Mouse (Mus musculus): ENCODE data around the gene Rap1gap2. TPM values are rescaled to one million over a fixed set of nuclear protein-coding genes. Genes with fewer than 3 reads are reported as not detected.

Gene Rap1gap2
- 5.9 and 11.5 TPM in 2 replicates for total RNA-seq (2021)
- long read RNA-seq, partial matches to known transcripts, result 1 of 5 reads
- long read RNA-seq, other reads (novel, unspliced or antisense), result 4 of 5 reads

GRCm38 (mm10) chr11:74610545-74611176 lies at the start of gene Rap1gap2:
Rap1gap2 (minus strand) TSS chr11:74610915.
- peak; percentile 55 for DNase-seq

DNA sequence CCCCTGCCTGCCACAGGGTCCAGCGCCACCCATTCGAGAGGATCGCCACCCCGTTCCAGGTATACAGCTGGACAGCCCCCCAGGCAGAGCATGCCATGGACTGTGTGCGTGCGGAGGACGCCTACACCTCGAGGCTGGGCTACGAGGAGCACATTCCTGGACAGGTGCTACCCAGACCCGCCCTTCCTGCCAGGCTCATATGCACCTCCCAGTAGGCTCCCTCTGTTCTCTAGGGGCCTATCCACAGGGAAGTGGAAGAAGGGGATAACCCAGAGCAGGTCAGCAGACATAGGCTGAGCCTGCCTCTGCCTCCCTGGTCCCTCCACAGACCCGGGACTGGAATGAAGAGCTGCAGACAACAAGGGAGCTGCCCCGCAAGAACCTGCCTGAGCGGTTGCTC lies 49.6 kb upstream of the Rap1gap2 start:
- no peak for DNase-seq

GRCm38 (mm10) chr11:74655941-74656340 lies 45.2 kb upstream of the Rap1gap2 start:
- no peak for DNase-seq

DNA sequence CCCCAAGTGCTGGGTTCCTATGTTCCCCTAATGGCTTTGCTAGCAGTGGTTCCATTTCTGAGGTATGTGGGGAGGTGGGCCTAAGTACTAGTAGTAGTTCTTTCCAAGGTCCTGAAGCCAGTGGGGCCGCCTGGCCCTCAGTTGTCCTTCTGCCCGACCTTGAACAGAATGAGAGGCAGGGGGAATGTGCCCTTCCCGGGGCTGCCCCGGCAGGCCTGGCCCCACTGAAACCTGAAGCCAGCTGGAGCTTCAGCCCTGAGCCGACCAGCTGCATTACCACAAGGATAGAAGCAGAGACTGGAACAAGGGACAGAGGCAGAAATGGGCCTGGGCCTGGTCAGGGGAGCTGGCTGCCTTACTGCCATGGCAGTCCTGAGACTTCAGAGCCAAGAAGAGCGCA lies 42.7 kb upstream of the Rap1gap2 start:
- peak; percentile 59 for DNase-seq

GRCm38 (mm10) chr11:74652791-74653191 lies 42.1 kb upstream of the Rap1gap2 start:
- peak; percentile 65 for DNase-seq

- no peak for DNase-seq
These were observed 39.9 kb upstream of the Rap1gap2 start for GRCm38 (mm10) chr11:74650576-74651100.

DNA sequence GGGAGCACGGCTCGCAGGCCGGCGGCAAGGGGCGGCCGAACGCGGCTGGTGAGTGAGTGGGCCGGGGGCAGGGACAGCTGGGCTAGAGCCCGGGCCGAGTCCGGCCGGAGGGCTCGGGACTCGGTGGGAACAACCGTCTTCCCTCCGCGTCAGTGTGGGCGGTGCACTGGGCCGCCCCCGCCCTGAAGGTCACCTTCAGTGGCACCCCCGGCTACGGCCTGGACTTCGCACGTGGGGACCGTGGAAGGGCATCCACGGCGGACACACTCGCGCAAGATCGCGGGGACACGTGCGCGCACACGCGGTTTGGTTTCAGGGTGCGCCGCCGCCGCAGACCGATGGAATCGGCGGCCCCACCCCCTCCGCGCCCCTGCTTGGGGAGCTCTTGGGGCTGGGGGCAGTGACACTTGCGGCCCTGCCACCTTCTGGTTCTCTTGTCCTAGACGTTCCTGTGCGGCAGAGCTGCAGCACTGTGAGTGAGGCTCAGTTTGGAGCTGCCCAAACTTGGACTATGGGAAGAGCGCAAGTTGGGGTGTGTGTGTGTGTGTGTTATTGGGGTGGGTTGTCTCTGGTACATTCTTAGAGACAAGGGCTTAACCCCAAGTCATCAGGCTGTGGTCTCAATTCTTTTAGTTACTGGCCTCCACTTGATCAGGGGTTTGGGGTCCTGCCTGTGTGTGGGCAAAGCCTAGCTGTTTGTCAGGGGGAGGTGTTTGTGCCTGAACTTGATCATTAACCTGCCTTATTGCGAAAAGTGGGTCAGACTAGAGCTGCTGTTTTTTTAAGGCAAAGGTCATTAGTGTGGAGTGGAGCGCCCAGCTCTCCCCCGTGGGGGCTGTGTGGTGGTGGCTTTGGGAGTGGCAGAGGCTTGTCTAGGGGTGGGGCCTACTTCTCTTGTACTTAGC lies 39.2 kb upstream of the Rap1gap2 start:
- peak; percentile 60 for DNase-seq

- peak; percentile 99 for DNase-seq
These were observed 38.5 kb upstream of the Rap1gap2 start, which contains the start of gene Cluh for GRCm38 (mm10) chr11:74649095-74649646. Cluh (plus strand) TSS chr11:74649495.

GRCm38 (mm10) chr11:74648676-74649075 lies 38.0 kb upstream of the Rap1gap2 start:
- no peak for DNase-seq

GRCm38 (mm10) chr11:74647966-74648365 lies 37.3 kb upstream of the Rap1gap2 start:
- no peak for DNase-seq

DNA sequence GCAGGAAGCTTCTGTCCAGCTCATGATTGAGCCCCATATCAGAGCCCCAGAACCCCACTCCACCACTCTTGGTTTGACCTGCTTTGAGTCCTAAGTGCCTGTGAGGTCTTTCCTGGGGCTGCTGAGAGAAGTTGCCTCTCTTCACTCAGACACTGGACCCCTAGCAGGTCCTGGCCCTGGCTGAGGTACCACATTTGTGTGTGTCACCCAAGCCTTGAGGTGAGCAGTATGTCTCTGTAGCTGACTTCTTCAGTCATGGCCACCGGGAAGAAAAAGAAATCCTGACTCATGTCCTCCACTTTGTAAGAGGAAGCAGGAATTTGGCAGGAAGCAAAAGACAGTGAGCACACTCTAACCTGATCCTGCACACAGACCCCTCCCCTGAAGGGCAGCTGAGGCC lies 28.9 kb upstream of the Rap1gap2 start:
- DNase-seq, result no peak

- DNase-seq, result no peak
These were observed 28.2 kb upstream of the Rap1gap2 start for GRCm38 (mm10) chr11:74638791-74639411.

DNA sequence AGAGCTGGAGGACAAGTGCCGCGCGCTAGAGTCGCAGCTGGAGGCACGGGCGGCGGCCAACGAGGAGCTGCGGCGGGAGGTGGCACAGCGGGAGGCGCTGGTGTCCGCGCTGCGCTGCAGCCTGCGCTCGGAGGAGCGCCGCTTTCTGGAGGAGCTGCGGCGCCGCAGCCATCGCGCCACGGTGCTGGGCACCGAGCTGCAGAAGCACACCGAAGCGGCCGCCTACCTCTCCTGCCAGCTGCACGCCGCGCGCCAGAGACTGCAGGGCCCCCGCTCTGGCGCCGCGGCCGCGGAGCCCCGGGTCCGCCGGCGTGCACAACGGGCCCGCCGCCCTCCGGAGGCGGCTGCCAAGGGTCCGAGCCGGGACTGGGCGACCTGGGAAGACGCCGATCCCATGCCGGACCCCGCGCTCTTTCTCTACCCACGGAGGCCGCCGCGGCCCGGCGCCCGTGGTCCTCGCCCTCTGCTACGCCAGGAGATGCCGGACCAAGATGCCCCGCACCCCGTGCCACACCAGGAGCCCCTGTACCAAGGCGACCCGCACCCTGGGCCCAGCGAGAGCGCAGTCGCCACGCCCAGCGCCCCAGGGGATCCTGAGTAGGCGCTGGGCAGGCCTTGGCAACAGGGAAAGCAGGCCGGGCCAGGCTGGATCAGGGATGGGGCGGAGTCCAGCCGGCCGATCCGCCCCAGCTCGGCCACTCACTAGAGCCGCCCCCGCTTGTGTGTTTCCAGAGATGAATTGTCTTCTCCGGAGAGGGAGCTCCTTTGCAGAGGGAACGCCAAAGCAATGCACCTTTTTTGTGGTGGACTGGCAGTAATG lies 27.5 kb upstream of the Rap1gap2 start:
- peak; percentile 88 for DNase-seq

DNA sequence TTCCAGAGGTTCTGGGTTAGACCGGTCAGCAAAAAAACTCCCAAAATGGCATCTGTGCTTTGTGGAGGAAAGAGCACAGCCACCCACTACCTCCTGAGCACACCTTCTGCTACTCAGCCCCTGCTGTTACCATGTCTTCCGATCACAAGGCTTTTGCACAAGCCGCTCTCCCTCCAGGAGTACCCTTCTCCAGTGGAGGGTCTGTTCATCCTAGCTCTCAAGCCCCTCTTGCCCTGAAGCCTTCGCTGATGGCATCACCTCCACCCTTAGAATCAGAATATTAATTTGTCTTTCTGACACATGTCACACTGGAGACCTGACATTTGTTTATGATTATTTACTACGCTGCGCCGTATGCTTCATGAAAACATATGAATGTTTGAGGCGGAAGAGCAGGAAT lies 26.8 kb upstream of the Rap1gap2 start:
- DNase-seq, result no peak

- peak; percentile 42 for DNase-seq
These were observed 24.0 kb upstream of the Rap1gap2 start for GRCm38 (mm10) chr11:74634490-74635275.

- no peak for DNase-seq
These were observed 21.4 kb upstream of the Rap1gap2 start for GRCm38 (mm10) chr11:74631880-74632789.

DNA sequence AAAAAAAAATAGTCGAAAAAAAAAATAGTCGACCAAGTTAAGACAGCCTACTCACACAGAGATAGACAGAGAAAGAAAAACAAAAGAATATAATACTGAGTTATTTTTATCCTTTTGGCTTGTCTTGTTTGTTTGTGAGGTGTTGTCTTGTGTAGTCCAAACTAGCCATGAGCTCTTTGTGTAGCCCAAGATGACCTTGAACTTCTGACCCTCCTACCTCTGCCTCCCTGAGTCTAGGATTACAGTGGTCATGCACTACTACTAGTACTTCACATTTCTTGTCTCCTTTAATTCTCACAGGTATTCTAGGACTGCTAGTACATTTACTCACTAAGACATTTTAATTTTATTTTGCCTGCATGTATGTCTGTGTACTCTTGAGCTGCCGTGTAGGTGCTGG lies 16.8 kb upstream of the Rap1gap2 start:
- DNase-seq, result no peak

GRCm38 (mm10) chr11:74625333-74625732 lies 14.6 kb upstream of the Rap1gap2 start:
- no peak for DNase-seq

GRCm38 (mm10) chr11:74623693-74624092 lies 13.0 kb upstream of the Rap1gap2 start:
- peak; percentile 57 for DNase-seq

All from adrenal gland, postnatal 25 days (tissue).